Mouse (Mus musculus) E14TG2a.4 (cell line): Measurements from ENCODE around the gene Hils1.
"Not testable (repeated sequence)": the region's sequence is repeated elsewhere in the genome, so short reads cannot be mapped to it uniquely, and the experiment has no call there.

Experiments used
- H3K27me3 ChIP-seq: 2 replicates; pipeline ENCODE4 v1.6.1; 2014; ENCODE audit warnings: low read length, control low read depth; ENCODE audit not compliant: insufficient read depth
- H3K36me3 ChIP-seq: 2 replicates; pipeline ENCODE4 v1.6.1; 2014; ENCODE audit warnings: low read length, control low read depth; ENCODE audit not compliant: insufficient read depth
- H3K4me1 ChIP-seq: replicated peaks from 2 replicates; pipeline ENCODE4 v1.6.1; 2014; ENCODE audit warnings: low read depth, low read length, control low read depth
- H3K4me3 ChIP-seq: replicated peaks from 2 replicates; pipeline ENCODE4 v1.5.1; 2014; ENCODE audit warnings: mild to moderate bottlenecking, low read length
- H3K9me3 ChIP-seq: 2 replicates; pipeline ENCODE4 v1.6.1; 2014; ENCODE audit warnings: low read length, control low read depth
- CTCF ChIP-seq: conservative IDR thresholded peaks from 2 replicates; pipeline ENCODE4 v1.5.1; 2014; ENCODE audit warnings: low read length
- NANOG ChIP-seq: IDR thresholded peaks from 2 replicates; pipeline ENCODE4 v1.6.1; 2014; ENCODE audit warnings: borderline replicate concordance, low read length, mixed read lengths
- POU5F1 ChIP-seq: IDR thresholded peaks from 2 replicates; pipeline ENCODE4 v1.6.1; 2014; ENCODE audit warnings: low read length, borderline replicate concordance

Gene Hils1

GRCm38 (mm10) chr11:94958065-94958858 lies 9.1 kb upstream of the Hils1 start:
- Histone ChIP-seq H3K9me3 (no peaks in the 10 kb centered on the region), H3K27me3 (no peaks in the 10 kb centered on the region), H3K4me1 (peaks cover 66% of the 10 kb centered on the region), H3K36me3 (no peaks in the 10 kb centered on the region), H3K4me3 (peak overlapping the region; percentile 69)
- no peak for TF ChIP-seq POU5F1
- TF ChIP-seq NANOG: 0 out of 2 replicates have a peak, but pooled peaks have one; percentile 25
- TF ChIP-seq CTCF: no peak

- Histone ChIP-seq H3K9me3 (no peaks in the 10 kb centered on the region), H3K4me3 (no peak overlapping the region), H3K27me3 (peaks cover 4% of the 10 kb centered on the region; the same call in 1 of the 2 replicates), H3K4me1 (peaks cover 63% of the 10 kb centered on the region), H3K36me3 (no peaks in the 10 kb centered on the region)
- no peak for TF ChIP-seq NANOG
- TF ChIP-seq CTCF: no peak
- TF ChIP-seq POU5F1: no peak
Observed at GRCm38 (mm10) chr11:94962534-94963101, 4.8 kb upstream of the Hils1 start.

GRCm38 (mm10) chr11:94968187-94968586 lies 794 bp downstream of the Hils1 start:
- Histone ChIP-seq H3K27me3 (peaks cover 47% of the 10 kb centered on the region), H3K4me1 (peaks cover 46% of the 10 kb centered on the region), H3K4me3 (no peak overlapping the region), H3K36me3 (no peaks in the 10 kb centered on the region), H3K9me3 (no peaks in the 10 kb centered on the region)
- no peak for TF ChIP-seq CTCF
- TF ChIP-seq NANOG: no peak
- TF ChIP-seq POU5F1: no peak

GRCm38 (mm10) chr11:94969709-94970108 lies 2.3 kb downstream of the Hils1 start:
- H3K4me3 ChIP-seq, H3K36me3 ChIP-seq, H3K9me3 ChIP-seq: not testable (repeated sequence)
- Histone ChIP-seq H3K27me3 (peaks cover 47% of the 10 kb centered on the region), H3K4me1 (peaks cover 32% of the 10 kb centered on the region)

- Histone ChIP-seq H3K4me3 (no peak overlapping the region), H3K27me3 (peaks cover 47% of the 10 kb centered on the region), H3K36me3 (no peaks in the 10 kb centered on the region), H3K4me1 (peaks cover 28% of the 10 kb centered on the region), H3K9me3 (no peaks in the 10 kb centered on the region)
- TF ChIP-seq CTCF: peak; percentile 34; the same call in 1 of the 2 replicates
- no peak for TF ChIP-seq NANOG
- no peak for TF ChIP-seq POU5F1
Observed at GRCm38 (mm10) chr11:94970210-94970943, 3.0 kb downstream of the Hils1 start.

GRCm38 (mm10) chr11:94971895-94972615 lies 4.7 kb downstream of the Hils1 start:
- H3K4me1 ChIP-seq: peaks cover 24% of the 10 kb centered on the region
- H3K4me3 ChIP-seq: no peak overlapping the region
- TF ChIP-seq NANOG (no peak), CTCF (no peak), POU5F1 (no peak)
- H3K36me3 ChIP-seq: no peaks in the 10 kb centered on the region
- H3K9me3 ChIP-seq: no peaks in the 10 kb centered on the region
- peaks cover 47% of the 10 kb centered on the region for H3K27me3 ChIP-seq

GRCm38 (mm10) chr11:94972887-94973286 lies 5.5 kb downstream of the Hils1 start:
- peaks cover 42% of the 10 kb centered on the region for H3K27me3 ChIP-seq
- H3K36me3 ChIP-seq: no peaks in the 10 kb centered on the region
- H3K4me1 ChIP-seq: peaks cover 19% of the 10 kb centered on the region
- H3K4me3 ChIP-seq: no peak overlapping the region
- H3K9me3 ChIP-seq: no peaks in the 10 kb centered on the region
- no peak for TF ChIP-seq NANOG

- peaks cover 15% of the 10 kb centered on the region for H3K4me1 ChIP-seq
- TF ChIP-seq CTCF (no peak), POU5F1 (no peak), NANOG (no peak)
- H3K9me3 ChIP-seq: no peaks in the 10 kb centered on the region
- H3K36me3 ChIP-seq: no peaks in the 10 kb centered on the region
- peaks cover 40% of the 10 kb centered on the region for H3K27me3 ChIP-seq
- H3K4me3 ChIP-seq: no peak overlapping the region
Observed at GRCm38 (mm10) chr11:94973313-94973712, 5.9 kb downstream of the Hils1 start.
